Mouse (Mus musculus) urinary bladder, postnatal 10 days (tissue): ENCODE data around the gene Pde4dip.

Source experiments
- DNase-seq: peaks from one replicate; pipeline ENCODE4 v3.0.0; 2022; ENCODE audit warnings: low spot score

The Pde4dip gene

DNA sequence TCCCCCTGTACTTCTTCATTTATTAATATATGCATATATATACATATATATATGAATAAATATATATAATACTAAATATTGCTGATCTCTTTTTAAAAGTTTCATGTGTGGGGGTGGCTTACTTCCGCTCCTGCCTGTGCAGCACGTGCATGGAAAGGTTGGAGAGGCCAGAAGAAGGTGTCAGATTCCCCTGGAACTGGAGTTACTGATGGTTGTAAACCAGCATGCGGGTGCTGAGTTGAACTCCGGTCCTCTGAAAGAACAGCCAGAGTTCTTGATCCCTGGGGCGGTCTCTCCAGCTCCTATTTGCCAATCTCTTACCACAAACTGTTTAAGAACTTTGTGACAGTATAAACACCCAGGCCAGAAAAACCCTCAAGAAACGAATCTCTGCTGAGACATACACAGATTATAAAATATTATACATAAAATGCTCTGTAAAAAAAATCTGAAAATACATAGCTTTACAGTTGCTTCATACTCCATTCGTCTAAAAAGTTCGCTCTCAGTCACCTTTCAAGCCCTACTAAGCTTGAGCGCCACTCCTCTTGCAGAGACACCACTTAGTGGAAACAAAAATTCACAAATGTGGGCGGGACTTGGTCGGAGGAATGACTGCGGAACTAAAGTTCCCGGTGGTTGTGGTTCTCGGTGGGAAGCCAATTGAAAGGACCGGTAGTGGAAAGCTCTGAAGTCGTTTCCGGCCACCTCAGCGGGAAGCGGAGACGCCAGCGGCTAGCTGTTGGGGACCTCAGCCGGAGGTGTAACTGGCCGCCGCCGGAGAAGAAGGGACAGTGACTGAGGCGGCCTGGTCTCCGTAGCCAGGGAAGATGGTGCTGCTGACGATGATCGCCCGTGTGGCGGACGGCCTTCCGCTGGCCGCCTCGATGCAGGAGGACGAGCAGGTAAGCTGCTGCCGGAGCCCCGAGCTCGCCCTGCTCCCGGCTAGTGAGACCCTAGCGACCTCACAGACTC lies 12.3 kb upstream of the Pde4dip start, which contains the start of gene Sec22b:
Gene Sec22b (plus strand): TSS at position 675 of the 975 bp plus-strand sequence.
- peak; percentile 39 for DNase-seq

DNA sequence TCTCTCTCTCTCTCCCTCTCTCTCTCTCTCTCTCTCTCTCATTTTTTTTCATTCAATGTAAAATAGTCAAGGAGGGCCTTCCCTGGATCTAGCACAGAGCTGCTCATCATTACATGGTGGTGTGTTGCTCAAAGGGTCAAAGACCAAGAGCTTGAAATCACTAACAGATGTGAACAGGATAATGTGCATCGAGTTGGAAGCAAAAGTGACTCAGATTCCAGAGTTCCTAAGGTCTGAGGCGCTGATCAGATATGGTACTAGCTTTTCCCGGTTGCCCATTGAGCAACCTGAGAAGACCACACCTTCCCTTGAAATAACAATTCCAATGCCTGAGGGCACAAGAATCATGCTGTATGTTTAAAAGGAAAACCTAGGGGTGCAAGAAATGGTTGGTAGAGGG lies 9.9 kb upstream of the Pde4dip start:
- DNase-seq = no peak

DNA sequence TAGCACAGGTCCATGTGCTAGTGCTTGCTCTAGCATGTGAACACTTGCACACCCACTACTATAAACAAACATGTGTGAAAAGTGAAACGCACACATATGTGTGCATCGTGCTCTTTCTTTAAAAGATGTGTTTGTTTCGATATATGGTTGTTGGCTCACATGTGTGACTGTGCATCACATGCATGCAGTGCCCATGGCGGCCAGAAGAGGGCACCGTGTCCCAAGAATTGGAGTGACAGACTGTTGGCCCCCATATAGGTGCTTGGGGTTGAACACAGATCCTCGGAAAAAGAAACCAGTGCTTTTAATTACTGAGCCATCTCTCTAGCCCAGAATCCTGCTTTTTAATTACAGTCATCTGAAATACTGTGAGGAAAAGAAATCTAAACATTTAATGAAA lies 6.2 kb upstream of the Pde4dip start:
- DNase-seq = no peak

DNA sequence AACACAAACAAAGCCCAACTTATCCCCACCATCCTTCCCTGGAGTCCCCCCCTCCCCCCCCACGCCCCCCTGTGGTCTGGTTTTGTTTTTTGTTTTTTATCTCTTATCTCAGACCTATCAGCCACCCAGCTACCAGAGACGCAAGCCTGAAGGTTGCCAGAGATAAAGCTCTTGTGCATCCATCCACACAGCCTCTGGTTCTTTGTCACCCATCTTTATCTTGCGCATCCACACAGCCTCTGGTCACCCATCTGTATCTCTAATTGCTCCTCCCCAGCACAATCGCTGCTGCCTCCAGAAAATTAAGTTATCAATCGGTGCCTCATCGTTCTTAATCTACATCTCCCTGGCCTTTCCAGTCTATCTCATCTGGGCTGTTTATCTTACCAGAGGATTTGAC lies 1.7 kb upstream of the Pde4dip start:
- no peak for DNase-seq

DNA sequence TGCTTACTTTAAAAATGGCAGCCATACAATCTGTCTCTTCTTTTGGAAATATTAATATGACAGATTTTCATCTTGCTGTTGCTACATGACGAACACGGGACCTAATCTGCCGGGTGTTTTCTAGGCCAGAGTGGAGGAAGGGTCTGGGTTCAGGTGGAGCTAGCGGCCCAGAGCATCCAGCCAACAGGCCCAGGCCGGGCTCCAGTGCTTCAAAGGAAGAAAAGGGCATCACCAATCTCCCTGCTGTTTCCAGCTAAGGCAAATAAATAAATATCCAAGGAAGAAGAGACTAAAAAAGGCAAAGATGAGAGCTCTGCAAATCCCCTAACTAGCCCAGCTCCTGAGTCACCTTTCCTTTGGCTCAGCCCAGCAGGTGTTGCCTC lies 731 bp downstream of the Pde4dip start:
- DNase-seq = no peak

DNA sequence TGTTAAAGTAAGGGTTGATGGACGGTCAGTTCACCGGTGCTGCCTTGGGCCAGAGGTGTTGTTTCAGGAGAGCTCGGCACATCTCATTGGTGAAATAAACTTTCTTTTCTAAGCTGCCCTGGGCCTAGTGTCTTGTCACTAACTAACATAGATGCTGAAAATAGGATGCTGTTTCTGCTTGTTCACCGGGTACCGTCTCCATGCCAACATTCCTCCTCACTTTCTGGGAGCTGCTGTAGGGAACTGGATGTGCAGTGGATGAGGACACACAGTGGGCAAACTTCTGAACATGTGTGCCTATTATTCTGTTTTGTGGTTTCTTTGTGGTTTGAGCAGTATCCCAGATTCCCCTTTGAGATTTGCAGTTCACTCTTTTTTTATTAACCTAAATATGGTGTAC lies 6.9 kb downstream of the Pde4dip start:
- no peak for DNase-seq

DNA sequence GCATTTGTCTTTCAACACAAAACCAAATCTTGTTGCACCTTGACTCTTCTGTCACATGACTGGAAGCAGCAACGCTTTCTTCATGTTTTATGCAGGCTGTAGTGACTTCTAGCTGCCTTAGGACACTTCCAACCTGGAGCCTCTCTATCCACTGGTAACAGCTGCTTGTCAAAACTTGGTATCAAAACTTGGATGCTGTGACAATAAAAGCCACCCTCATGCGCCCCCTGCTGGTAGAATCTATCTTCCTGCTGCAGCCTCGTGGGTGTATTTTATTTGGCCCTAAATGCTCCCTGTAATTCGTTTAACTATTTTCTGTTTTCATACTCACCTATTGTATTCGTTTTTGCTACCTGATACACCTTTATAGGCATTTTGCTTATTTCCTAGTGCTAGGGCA lies 9.3 kb downstream of the Pde4dip start:
- DNase-seq = peak; percentile 32

DNA sequence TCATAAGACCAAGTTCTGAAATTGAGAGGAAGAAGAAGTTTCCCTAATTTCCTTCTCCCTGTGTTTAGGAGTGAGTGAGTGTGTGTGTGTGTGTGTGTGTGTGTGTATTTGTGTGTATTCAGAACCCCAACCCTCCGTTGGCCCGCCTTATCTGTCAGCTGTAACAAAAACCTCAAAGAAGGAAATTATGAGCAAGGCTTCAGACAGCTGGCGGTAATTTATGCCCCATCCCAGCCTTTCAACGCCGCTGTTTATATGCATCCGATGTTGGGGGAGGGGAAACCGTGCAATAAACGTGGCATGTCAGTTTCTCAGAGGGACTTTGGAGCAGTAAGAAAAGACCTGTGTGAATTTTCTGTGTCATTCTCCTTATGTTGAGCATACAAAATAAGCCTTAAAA lies 12.2 kb downstream of the Pde4dip start:
- DNase-seq = no peak

DNA sequence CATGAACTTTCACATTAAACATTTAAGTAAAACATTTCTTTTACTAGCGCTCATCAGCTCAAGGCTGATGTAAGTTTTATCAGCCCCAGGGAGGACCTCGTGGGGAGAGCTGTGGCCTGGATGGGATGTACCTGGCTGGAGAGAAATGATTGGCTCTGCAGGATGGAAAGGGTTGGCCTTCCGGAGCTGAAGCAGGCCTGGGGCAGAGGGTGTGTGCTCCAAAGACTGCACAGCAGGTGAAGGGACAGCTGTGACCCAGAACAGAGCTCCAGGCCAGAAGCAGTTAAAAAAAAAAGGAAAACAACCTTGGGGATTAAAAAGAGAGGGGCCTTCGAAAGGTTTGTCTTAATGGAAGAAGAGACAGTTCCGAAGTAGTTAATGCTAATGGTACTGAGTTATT lies 13.7 kb downstream of the Pde4dip start:
- DNase-seq = no peak

DNA sequence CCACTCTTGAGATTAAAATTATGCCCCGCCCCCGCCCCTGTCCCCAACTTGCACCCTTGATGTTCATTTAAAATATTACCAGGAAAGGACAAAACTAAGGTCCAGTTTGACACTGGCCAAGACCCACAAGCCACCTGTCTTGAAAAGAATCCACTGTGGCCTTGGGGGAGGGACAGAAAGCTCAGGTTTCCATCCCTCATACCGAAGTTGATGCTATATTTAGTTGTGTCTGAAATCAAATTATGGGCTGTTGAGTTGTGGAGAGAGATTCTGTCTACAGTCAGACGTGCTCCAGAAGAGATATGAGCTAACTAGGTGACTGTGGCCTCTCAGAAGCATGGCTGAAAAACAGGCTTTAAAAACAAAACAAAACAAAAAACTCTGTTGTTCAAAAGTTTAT lies 18.8 kb downstream of the Pde4dip start:
- no peak for DNase-seq

DNA sequence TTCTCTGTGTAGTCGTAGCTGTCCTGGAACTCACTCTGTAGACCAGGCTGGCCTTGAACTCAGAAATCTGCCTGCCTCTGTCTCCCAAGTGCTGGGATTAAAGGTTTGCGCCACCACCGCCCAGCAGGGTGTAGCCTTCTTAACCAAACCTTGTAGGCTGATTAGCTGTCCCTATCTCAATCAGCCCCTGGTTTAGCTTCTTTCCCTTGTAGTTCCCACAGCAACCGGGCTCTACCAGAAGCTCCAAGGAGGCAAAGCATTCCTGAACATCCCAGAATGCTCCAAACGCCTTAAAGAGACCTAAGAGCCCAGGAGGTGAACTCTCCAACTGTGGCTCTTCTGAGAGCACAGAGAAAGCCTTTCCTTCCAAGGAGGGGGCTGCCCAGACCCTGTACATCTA lies 19.8 kb downstream of the Pde4dip start:
- DNase-seq = no peak

DNA sequence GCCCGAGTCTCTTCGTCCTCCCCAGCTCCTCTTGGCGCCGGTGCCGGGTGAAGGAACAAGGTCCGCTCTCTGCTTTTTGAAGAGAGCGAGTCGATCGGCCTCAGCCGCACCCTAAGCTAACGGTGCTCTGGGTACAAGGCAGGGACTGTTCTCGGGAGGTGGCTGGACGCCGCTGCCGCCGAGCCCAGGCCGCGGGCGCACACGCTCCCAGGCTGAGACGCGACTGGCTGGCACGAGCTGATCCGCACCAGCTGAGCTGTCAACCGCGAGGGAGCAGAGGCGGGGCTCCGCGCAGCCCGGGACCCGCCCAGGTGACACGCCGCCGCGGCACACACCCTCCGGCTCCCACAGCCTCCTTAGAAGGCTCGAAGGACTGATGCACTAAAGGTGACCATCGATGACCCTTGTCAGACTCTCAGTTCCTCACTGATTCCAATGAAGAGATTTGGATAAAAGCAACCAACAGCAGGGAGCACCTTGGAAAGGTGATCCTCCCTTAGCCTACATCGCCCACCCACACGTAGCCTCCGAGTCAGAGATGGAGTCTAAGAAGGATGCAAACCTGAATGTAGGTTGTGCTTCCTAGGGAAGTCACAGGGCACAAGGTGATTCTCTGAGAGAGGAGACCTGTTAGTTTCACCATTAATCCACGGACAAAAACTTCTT lies 20.4 kb downstream of the Pde4dip start:
- DNase-seq = peak; percentile 14

DNA sequence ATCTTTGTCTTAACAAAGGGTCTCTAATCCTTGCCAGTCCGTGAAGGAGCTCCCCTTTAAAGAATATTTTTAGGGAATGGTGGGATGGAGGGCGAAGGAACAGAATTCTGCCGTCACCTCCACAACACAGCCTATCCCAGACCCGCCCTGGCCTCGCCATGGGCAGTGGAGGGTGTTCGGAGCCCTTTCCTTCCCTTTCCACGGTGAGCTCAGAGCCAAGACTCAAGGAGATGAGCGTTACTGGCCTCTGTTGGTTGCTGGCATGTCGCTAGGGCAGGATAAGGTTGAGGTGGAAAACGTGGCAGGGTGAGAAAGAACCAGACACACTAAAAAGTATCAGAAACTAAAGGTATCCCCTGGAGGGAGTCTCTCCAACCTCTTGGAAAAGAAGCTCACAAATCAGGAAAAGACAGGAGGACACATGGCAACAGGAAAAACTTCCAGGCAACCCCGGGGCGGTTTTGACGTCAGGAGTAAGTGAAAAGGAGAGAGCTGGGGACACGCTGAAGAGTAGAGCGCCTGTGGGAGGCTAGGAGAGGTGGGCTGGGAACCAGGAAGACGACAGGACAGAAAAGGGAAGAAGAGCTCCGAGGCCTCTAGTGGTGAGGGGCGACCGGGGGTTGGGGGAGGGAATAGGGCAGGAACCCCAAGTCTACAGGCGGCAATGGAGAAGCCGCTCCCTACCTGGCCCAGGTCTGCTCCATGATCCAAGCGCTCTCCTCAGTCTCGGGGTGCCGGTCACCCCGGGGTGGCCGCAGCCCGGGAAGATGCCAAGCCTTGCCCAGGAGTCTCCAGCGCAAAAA lies 21.1 kb downstream of the Pde4dip start:
- DNase-seq = peak; percentile 12

DNA sequence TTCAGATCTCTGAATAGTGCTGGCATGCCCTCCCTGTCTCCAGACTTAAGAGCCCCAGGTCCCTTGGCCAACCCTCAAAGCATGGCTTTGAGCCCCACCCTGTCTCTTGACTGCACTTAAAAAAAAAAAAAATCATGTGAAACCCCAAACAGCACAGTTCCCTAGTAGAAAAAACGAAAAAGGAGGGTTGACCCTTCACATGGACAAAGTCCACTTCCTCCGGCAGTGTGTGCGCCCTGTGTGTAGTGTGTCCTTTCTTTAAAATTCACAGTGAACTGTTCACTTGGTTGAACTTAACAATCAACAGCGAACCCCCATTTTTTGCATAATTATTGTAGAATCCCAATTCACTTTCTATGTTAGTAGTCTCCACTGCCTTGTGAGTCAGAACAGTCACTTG lies 21.8 kb downstream of the Pde4dip start:
- DNase-seq = no peak

DNA sequence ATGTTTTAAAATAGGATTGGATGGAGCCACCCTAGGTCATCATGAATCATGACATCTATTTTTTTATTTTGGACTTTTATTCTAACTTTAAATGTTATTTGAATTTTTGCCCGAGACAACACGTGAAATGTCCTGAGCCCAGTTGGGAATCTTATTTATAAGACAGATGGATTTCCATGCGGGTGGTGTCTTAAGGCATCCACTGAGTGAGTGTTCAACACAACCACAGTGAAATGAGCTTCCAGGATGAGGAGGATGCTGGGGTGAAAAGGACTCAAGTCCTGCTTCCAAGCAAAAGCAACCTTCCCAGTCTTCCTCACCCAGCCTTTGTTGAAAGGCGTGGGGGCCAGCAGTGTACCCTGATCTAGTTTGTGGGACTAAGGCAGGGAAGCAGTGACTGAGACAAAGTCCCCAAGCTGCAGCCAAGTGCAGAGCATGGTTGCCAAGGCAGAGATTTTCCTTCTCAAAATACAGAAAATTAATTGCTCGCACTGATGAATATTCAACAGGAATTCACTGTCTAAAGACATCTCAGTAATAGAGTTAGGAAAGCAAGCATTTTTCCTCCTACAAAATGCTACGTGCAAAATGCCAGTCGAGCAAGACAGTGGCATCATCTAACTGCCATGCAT lies 27.6 kb downstream of the Pde4dip start:
- no peak for DNase-seq

DNA sequence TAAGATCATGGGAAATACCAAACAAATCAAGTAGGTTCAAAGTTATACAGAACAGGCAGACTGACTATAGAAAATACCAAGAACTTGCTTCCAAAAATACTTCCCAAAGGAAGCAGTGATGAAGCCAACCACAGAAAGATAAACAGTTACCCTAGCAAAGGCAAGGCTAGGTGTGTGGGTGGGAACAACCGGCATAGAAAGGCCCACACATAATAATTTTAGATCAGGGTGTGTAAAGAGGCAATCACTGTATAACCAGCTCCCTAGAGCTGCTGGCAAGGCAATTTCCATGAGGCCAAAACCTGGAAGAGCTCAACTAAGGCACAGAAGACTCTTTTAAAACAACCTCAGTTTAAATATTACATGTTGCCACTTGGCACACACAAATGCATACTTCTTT lies 29.1 kb downstream of the Pde4dip start:
- no peak for DNase-seq

DNA sequence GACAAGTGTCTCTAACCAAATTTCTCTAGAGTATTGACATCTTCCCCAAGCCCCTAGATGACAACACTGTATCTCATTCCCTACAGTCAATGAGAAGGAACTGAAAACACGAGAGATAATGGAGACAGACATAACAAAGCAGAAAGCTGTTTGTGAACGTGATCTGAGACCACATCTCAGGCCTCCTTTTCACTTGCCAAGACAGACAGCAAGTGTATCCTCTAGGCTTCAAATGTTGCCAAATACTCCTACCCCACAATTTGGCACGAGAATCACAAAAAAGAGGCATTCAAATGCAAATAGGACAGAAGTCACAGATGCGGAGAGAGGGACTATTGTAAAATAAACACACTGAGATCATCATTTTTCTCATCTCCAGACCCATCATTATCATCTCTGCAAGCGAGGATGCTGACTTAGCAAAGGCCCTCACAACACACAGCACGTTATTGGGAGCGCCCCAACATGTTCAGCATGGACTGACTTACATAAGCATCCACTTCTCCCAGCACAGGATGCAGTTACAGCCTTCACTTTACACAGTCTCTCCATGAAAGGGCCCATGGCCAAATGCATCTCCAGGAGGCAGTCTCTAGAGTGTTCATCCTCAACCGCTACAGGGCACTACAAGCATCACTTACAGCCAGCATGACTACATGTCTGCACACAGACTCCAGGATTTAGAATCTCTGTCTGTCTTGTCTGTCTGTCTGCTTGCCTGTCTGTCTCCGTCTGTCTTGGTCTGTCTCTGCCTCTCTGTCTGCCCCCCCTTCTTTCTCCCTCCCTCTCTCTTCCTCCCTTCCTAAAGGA lies 33.7 kb downstream of the Pde4dip start:
- DNase-seq = no peak

DNA sequence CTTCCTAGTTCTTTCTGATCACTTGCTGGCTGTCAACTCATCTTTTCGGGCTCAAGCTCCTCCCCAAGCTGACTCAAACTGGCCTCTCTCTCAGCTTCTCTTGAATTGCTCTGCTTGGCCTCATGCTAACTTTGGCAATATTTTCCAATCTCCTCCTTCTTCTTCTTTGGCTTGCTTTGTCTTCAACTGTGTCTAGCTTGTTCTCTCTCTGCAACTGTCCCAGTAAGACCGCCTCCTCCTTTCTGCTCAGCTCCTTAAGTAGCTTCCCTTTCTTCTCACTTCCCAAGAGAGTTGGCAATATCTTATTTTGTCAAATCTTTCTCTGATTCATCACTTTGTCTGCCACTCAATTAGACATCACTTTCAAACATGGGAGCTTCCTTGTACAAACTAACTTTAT lies 36.7 kb downstream of the Pde4dip start:
- no peak for DNase-seq

DNA sequence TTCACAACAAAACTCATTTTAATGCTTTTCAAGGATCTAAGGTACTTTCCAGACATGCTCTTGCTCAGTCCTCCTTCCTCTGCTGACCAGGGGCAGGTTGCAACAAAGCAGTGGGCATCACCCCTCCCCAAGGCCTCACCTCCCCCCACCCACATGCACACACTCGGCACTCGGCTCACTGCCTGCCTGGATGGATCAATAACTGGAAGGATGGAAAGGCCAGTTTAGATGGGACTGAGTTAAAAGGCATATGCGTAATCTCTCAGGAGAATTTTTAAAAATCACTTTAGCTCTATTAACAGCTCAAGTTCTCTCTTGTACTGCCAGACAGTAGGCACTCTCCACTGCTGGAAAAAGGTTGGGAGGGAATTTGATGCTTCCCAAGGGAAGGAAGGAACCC lies 40.9 kb downstream of the Pde4dip start:
- no peak for DNase-seq

DNA sequence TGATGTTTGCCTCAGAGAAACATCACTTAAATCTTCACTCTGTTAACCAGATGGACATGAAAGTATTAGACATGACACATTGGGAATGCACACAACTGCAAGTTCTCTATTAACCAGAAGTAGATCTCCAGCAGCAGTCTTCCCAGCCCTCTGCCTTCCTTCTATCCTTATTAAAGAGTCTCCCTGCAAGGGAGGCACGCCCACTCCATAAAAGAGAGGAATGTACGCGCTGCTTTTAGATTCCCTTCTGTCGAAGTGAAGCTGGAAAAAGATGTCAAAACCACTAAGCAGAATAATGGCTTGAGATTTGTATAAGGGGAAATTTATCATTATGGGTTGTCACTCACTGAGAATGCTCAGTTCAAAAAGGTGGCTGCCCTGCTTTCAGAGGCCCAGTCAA lies 42.1 kb downstream of the Pde4dip start:
- DNase-seq = no peak

DNA sequence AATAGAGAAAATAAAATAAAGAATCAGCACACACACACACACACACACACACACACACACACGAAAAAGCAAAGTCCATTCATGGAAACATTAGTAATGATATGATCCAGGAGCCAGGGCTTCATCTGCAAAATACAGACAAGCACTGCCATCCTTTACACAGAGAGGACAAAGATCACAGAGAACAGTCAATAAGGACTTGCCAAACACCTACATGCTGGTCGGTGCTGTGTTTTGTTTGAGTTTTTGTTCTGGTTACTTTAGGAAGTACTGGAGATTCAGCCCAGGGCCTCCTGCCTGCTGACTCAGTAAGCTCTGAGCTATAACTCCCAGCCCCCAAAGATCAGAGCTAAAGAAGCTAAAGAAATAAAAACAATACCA lies 43.7 kb downstream of the Pde4dip start:
- no peak for DNase-seq
